In genomic region chr14:122983226-122984215, GRCm38 (mm10) we compare ENCODE assay signal across 8 mouse cellular contexts. TPM values are rescaled to one million over a fixed set of nuclear protein-coding genes. Genes with fewer than 3 reads are reported as not detected.
DNase-seq lines count a peak whose midpoint lies in the region; ATAC-seq and TF ChIP-seq lines count a peak whose summit lies in the region.

Tmtc4 (minus strand) TSS chr14:122984035.

- H3K79me3 ChIP-seq in C2C12 (ENCODE audit: low read depth): no peaks in the 10 kb centered on the region

- H3K4me2 ChIP-seq in heart, embryonic 11.5 days: peak within 1 kb of the TSS; percentile 98
- peak within 1 kb of the TSS; percentile 76 for H3K4me2 ChIP-seq in kidney, embryonic 16.5 days (replicated peaks; ENCODE audit: low read depth, low read length)
- peak within 1 kb of the TSS; percentile 97 for H3K4me2 ChIP-seq in myocyte (ENCODE audit: low read depth)
- peak within 1 kb of the TSS; percentile 87 for H3K4me2 ChIP-seq in stomach, embryonic 14.5 days (replicated peaks; ENCODE audit: low read depth, low read length)

- DNase-seq in brain, embryonic 14.5 days (ENCODE audit: low read depth): peak; percentile 99
- DNase-seq in liver, adult 2 months (ENCODE audit: extremely low read depth, low read depth, low spot score): peak; percentile 87

- peak; percentile 99 for ATAC-seq in heart, embryonic 11.5 days (replicated peaks; ENCODE audit: insufficient number of reproducible peaks, low FRiP score, low TSS enrichment)
- peak; percentile 99 for ATAC-seq in kidney, embryonic 16.5 days (ENCODE audit: low FRiP score, low TSS enrichment)
- peak; percentile 98 for ATAC-seq in stomach, embryonic 14.5 days (ENCODE audit: insufficient number of reproducible peaks, insufficient read depth, low FRiP score, low read depth)

- WGBS in heart, embryonic 11.5 days (ENCODE audit: insufficient replicate concordance): under 1% methylated on average over 47 of the region's 54 CpGs
- 1% methylated on average over 49 of the region's 54 CpGs for WGBS in kidney, embryonic 16.5 days
- 2% methylated on average over 54 of the region's 54 CpGs for WGBS in liver, adult 2 months
- whole genome bisulfite sequencing in stomach, embryonic 14.5 days: 2% methylated on average over 49 of the region's 54 CpGs

- no peak for TF ChIP-seq CTCF in C2C12 (IDR thresholded peaks at IDR 0.05; ENCODE audit: control insufficient read depth, insufficient read depth, insufficient read length)
- TF ChIP-seq CTCF in brain, embryonic 14.5 days (IDR thresholded peaks at IDR 0.05; ENCODE audit: borderline replicate concordance, extremely low read depth, insufficient read depth, insufficient read length): peak; percentile 16; the same call in 1 of the 2 replicates
- TF ChIP-seq CTCF in liver, adult 2 months (IDR thresholded peaks at IDR 0.05; ENCODE audit: low read depth, low read length): no peak

- H3ac ChIP-seq in C2C12 (ENCODE audit: control insufficient read depth, insufficient read length, low read depth) (peak within 1 kb of the TSS; percentile 84), myocyte (ENCODE audit: control insufficient read depth, insufficient read length) (peak within 1 kb of the TSS; percentile 29)

- no peaks in the 10 kb centered on the region for H3K9me3 ChIP-seq in erythroblast, embryonic 14.5 days (ENCODE audit: control insufficient read depth, low read length)
- H3K9me3 ChIP-seq in heart, embryonic 11.5 days (replicated peaks; ENCODE audit: control insufficient read depth, low read length): no peaks in the 10 kb centered on the region
- H3K9me3 ChIP-seq in kidney, embryonic 16.5 days (ENCODE audit: low read length): no peaks in the 10 kb centered on the region
- no peaks in the 10 kb centered on the region for H3K9me3 ChIP-seq in stomach, embryonic 14.5 days (ENCODE audit: control insufficient read depth, low read depth, low read length)

- peaks cover 22% of the 10 kb centered on the region for H3K79me2 ChIP-seq in C2C12 (ENCODE audit: control insufficient read depth, insufficient read depth)
- no peaks in the 10 kb centered on the region for H3K79me2 ChIP-seq in liver, adult 2 months (ENCODE audit: control insufficient read depth, insufficient read depth, low read length)
- no peaks in the 10 kb centered on the region for H3K79me2 ChIP-seq in myocyte (ENCODE audit: control insufficient read depth, insufficient read depth)

- H3K4me1 ChIP-seq in erythroblast, embryonic 14.5 days (ENCODE audit: control insufficient read depth): peaks cover 18% of the 10 kb centered on the region
- peaks cover 11% of the 10 kb centered on the region for H3K4me1 ChIP-seq in heart, embryonic 11.5 days (ENCODE audit: control insufficient read depth, insufficient read depth, low read length)
- peaks cover 23% of the 10 kb centered on the region for H3K4me1 ChIP-seq in kidney, embryonic 16.5 days (ENCODE audit: insufficient read depth, low read length)
- H3K4me1 ChIP-seq in liver, adult 2 months (ENCODE audit: control insufficient read depth, insufficient read depth, low read length): peaks cover 8% of the 10 kb centered on the region
- peaks cover 11% of the 10 kb centered on the region; the same call in 1 of the 2 replicates for H3K4me1 ChIP-seq in stomach, embryonic 14.5 days (ENCODE audit: control insufficient read depth, insufficient read depth, low read length)

- peak within 1 kb of the TSS; percentile 86 for H3K9ac ChIP-seq in heart, embryonic 11.5 days (ENCODE audit: low read depth, low read length)
- peak within 1 kb of the TSS; percentile 91 for H3K9ac ChIP-seq in kidney, embryonic 16.5 days (replicated peaks; ENCODE audit: low read length)
- H3K9ac ChIP-seq in liver, adult 2 months (ENCODE audit: low read depth, low read length): peak within 1 kb of the TSS; percentile 81
- peak within 1 kb of the TSS; percentile 76 for H3K9ac ChIP-seq in stomach, embryonic 14.5 days (replicated peaks; ENCODE audit: low read depth, low read length)

- H3K27me3 ChIP-seq in C2C12 (ENCODE audit: control insufficient read depth, insufficient read depth, insufficient read length) (no peaks in the 10 kb centered on the region), myocyte (ENCODE audit: control insufficient read depth, insufficient read depth, insufficient read length) (no peaks in the 10 kb centered on the region)
- peaks cover 16% of the 10 kb centered on the region for H3K27me3 ChIP-seq in erythroblast, embryonic 14.5 days (ENCODE audit: control insufficient read depth)
- H3K27me3 ChIP-seq in heart, embryonic 11.5 days (ENCODE audit: control insufficient read depth, insufficient read depth, low read length): no peaks in the 10 kb centered on the region
- H3K27me3 ChIP-seq in kidney, embryonic 16.5 days (ENCODE audit: insufficient read depth, low read length): no peaks in the 10 kb centered on the region
- no peaks in the 10 kb centered on the region for H3K27me3 ChIP-seq in liver, adult 2 months (ENCODE audit: control insufficient read depth, insufficient read depth, low read length)
- no peaks in the 10 kb centered on the region for H3K27me3 ChIP-seq in stomach, embryonic 14.5 days (ENCODE audit: control insufficient read depth, insufficient read depth, low read length)

- H3K27ac ChIP-seq in heart, embryonic 11.5 days (ENCODE audit: low read depth, low read length): peak within 1 kb of the TSS; percentile 95
- peak within 1 kb of the TSS; percentile 93 for H3K27ac ChIP-seq in kidney, embryonic 16.5 days (ENCODE audit: low read length)
- peak within 1 kb of the TSS; percentile 81 for H3K27ac ChIP-seq in liver, adult 2 months (replicated peaks; ENCODE audit: insufficient read depth, low read depth, low read length)
- peak within 1 kb of the TSS; percentile 96 for H3K27ac ChIP-seq in stomach, embryonic 14.5 days (ENCODE audit: low read length)

- H3K4me3 ChIP-seq in C2C12 (ENCODE audit: insufficient read depth, poor library complexity, severe bottlenecking) (peak within 1 kb of the TSS; percentile 50), myocyte (peak within 1 kb of the TSS; percentile 43)
- H3K4me3 ChIP-seq in erythroblast, embryonic 14.5 days (replicated peaks): peak within 1 kb of the TSS; percentile 69
- H3K4me3 ChIP-seq in heart, embryonic 11.5 days (ENCODE audit: low read depth, low read length): peak within 1 kb of the TSS; percentile 82
- peak within 1 kb of the TSS; percentile 84 for H3K4me3 ChIP-seq in kidney, embryonic 16.5 days (ENCODE audit: low read length)
- H3K4me3 ChIP-seq in liver, adult 2 months (ENCODE audit: insufficient read depth, low read depth, low read length): peak within 1 kb of the TSS; percentile 75
- peak within 1 kb of the TSS; percentile 83 for H3K4me3 ChIP-seq in stomach, embryonic 14.5 days (ENCODE audit: low read depth, low read length)

- H3K36me3 ChIP-seq in C2C12 (ENCODE audit: control insufficient read depth, insufficient read depth) (no peaks in the 10 kb centered on the region), myocyte (ENCODE audit: control insufficient read depth, insufficient read depth) (no peaks in the 10 kb centered on the region)
- H3K36me3 ChIP-seq in erythroblast, embryonic 14.5 days (ENCODE audit: control insufficient read depth): no peaks in the 10 kb centered on the region
- no peaks in the 10 kb centered on the region for H3K36me3 ChIP-seq in heart, embryonic 11.5 days (ENCODE audit: control insufficient read depth, insufficient read depth, low read length)
- no peaks in the 10 kb centered on the region for H3K36me3 ChIP-seq in kidney, embryonic 16.5 days (ENCODE audit: insufficient read depth, low read length)
- no peaks in the 10 kb centered on the region for H3K36me3 ChIP-seq in liver, adult 2 months (ENCODE audit: control insufficient read depth, insufficient read depth, low read length)
- H3K36me3 ChIP-seq in stomach, embryonic 14.5 days (ENCODE audit: control insufficient read depth, insufficient read depth, low read length): no peaks in the 10 kb centered on the region

- peak; percentile 51; the same call in 1 of the 2 replicates for TF ChIP-seq POLR2A in brain, embryonic 14.5 days (IDR thresholded peaks at IDR 0.05; ENCODE audit: borderline replicate concordance, extremely low read depth, insufficient read depth, insufficient read length, poor library complexity, severe bottlenecking)
- peak; percentile 86 for TF ChIP-seq POLR2A in liver, adult 2 months (IDR thresholded peaks at IDR 0.05; ENCODE audit: extremely low read depth, insufficient read depth, low read length)
- peak; percentile 100 for TF ChIP-seq POLR2A in myocyte (IDR thresholded peaks at IDR 0.05; ENCODE audit: insufficient read length, low read depth)

TF ChIP-seq in C2C12, 6 proteins besides CTCF, POLR2A, EP300 and RAD21:
- TF ChIP-seq MYOD1 (IDR thresholded peaks at IDR 0.05; ENCODE audit: control insufficient read depth, insufficient read length, low read depth) (peak; percentile 3), USF1 (IDR thresholded peaks at IDR 0.05; ENCODE audit: low read depth) (no peak)

TF ChIP-seq in myocyte, 11 proteins besides CTCF, POLR2A, EP300 and RAD21:
- peak; percentile 63 for TF ChIP-seq E2F4 (IDR thresholded peaks at IDR 0.05; ENCODE audit: insufficient read depth)
- TF ChIP-seq POLR2AphosphoS2 (IDR thresholded peaks at IDR 0.05; ENCODE audit: insufficient read length, low read depth): peak; percentile 98
- TF ChIP-seq CEBPB (IDR thresholded peaks at IDR 0.05; ENCODE audit: insufficient read depth, poor library complexity, severe bottlenecking): no peak
- TF ChIP-seq MYOD1 (IDR thresholded peaks at IDR 0.05; ENCODE audit: control insufficient read depth in 1 of 3, insufficient read length in 2 of 3, low read depth in 2 of 3): peak in 2 of 3 experiments; percentile 63 to 65
- peak; percentile 1 to 67 (median 33) for TF ChIP-seq MYOG (IDR thresholded peaks at IDR 0.05; ENCODE audit: control insufficient read depth in 1 of 3, insufficient read depth in 1 of 3, insufficient read length in 2 of 3, low read depth in 2 of 3)
- TF ChIP-seq SRF (IDR thresholded peaks at IDR 0.05; ENCODE audit: control insufficient read depth, insufficient read length, low read depth): no peak

RNA-seq across cellular contexts. Expression of gene Tmtc4, which starts in this region (rescaled TPM):
- 10.6 TPM for polyA plus RNA-seq in C2C12 (2012; fragmentation: generic; extraction: Trizol)
- polyA plus RNA-seq in brain, embryonic 14.5 days (2012; rRNA removed): 32.0 and 40.0 TPM in 2 replicates
- not detected in 2 replicates for polyA plus RNA-seq in erythroblast, embryonic 14.5 days (2012)
- polyA plus RNA-seq in heart, embryonic 11.5 days (2014; fragmentation: Nextera tagmentation; extraction: Ambion mirVana): 21.7 and 23.9 TPM in 2 replicates
- 36.6 and 37.4 TPM in 2 replicates for polyA plus RNA-seq in kidney, embryonic 16.5 days (2015; fragmentation: Nextera tagmentation; extraction: Ambion mirVana)
- total RNA-seq in liver, adult 2 months (2014; rRNA removed): 6.1 and 7.0 TPM in 2 replicates
- polyA plus RNA-seq in liver, adult 2 months (2012; rRNA removed): 3.9 and 5.3 TPM in 2 replicates
- 8.2 TPM for polyA plus RNA-seq in myocyte (2012; fragmentation: generic; extraction: Trizol)
- polyA plus RNA-seq in stomach, embryonic 14.5 days (2014; fragmentation: Nextera tagmentation; extraction: Ambion mirVana): 28.6 and 34.7 TPM in 2 replicates

Comparison
In these comparisons a context has a peak if more than half of its experiments do, and no peak if none do; other contexts are left out.
1. Peak in every context shown above with its lines: DNase-seq, ATAC-seq, H3K4me3 ChIP-seq and H3K27ac ChIP-seq.